Mouse (Mus musculus) gastrocnemius, adult 8-10 months (tissue): Measurements from ENCODE around the gene Il1rn. TPM values are rescaled to one million over a fixed set of nuclear protein-coding genes. Genes with fewer than 3 reads are reported as not detected.

Experiments used
- DNase-seq, 2 experiments: peaks; one replicate each; pipeline ENCODE4 v3.0.0; 2022; ENCODE audit warnings: low spot score in 2 of 2
- total RNA-seq, 4 experiments: library from RNA; stranded (reverse); gene quantifications; 2 replicates each; pipeline ENCODE4 v1.2.4; 2022

The Il1rn gene
- total RNA-seq, 4 experiments from 2014 or later: not detected

- DNase-seq: no peak
Observed at GRCm38 (mm10) chr2:24378747-24379450, 42.2 kb downstream of the Il1rn start.

- DNase-seq: no peak
Observed at GRCm38 (mm10) chr2:24382456-24383230, 46.0 kb downstream of the Il1rn start.

- DNase-seq: no peak
Observed at GRCm38 (mm10) chr2:24383636-24384035, 47.0 kb downstream of the Il1rn start.

- no peak for DNase-seq
Observed at GRCm38 (mm10) chr2:24384393-24384792, 47.7 kb downstream of the Il1rn start.

- no peak for DNase-seq
Observed at GRCm38 (mm10) chr2:24385111-24385961, 48.7 kb downstream of the Il1rn start.

- DNase-seq: no peak
Observed at GRCm38 (mm10) chr2:24386158-24386963, 49.7 kb downstream of the Il1rn start.

- no peak for DNase-seq
Observed at GRCm38 (mm10) chr2:24386964-24387320, 50.3 kb downstream of the Il1rn start.

GRCm38 (mm10) chr2:24387361-24388283 is 51.0 kb downstream of the Il1rn start:
- DNase-seq: no peak

- DNase-seq: no peak
Observed at GRCm38 (mm10) chr2:24393251-24393650, 56.6 kb downstream of the Il1rn start.

GRCm38 (mm10) chr2:24397115-24397514 is 60.5 kb downstream of the Il1rn start:
- no peak for DNase-seq

GRCm38 (mm10) chr2:24400711-24401110 is 64.1 kb downstream of the Il1rn start:
- DNase-seq: no peak

Other genes with a start within 250 kb of the Il1rn start
- gene Tbpl2, start 240.3 kb upstream of the Il1rn start, total RNA-seq: not detected
- not detected for gene Il1f8, start 183.7 kb upstream of the Il1rn start, total RNA-seq
- gene Il1f9, start 150.4 kb upstream of the Il1rn start, total RNA-seq: not detected
- gene Il1f6, start 121.4 kb upstream of the Il1rn start, total RNA-seq: not detected
- gene Il1f5, start 59.9 kb upstream of the Il1rn start, total RNA-seq: not detected
- gene Il1f10, start 45.7 kb upstream of the Il1rn start, total RNA-seq: not detected
- 1 to 10 TPM in 2 of 4 experiments, under 1 TPM in 2; 0.07 to 1.1 (median 0.59) TPM for gene Psd4, start 30.7 kb downstream of the Il1rn start, total RNA-seq
- gene Pax8, start 138.7 kb downstream of the Il1rn start, total RNA-seq: not detected